Mouse (Mus musculus) right cerebral cortex, postnatal 36 days (tissue): ENCODE measurements around the gene Itpk1.
A peak's percentile ranks its signal among the peaks of the same experiment; 100 is the strongest.

ENCODE experiments used
- DNase-seq, 2 experiments: peaks; one replicate each; pipeline ENCODE4 v3.0.0; 2022; ENCODE audit warnings: low spot score in 2 of 2, mixed read lengths in 1 of 2

The Itpk1 gene

GRCm38 (mm10) chr12:102713153-102713865 lies 8.6 kb upstream of the Itpk1 start:
- no peak for DNase-seq

GRCm38 (mm10) chr12:102710851-102711375 lies 6.2 kb upstream of the Itpk1 start:
- no peak for DNase-seq

GRCm38 (mm10) chr12:102709896-102710295 lies 5.2 kb upstream of the Itpk1 start:
- no peak for DNase-seq

- no peak for DNase-seq
Observed at GRCm38 (mm10) chr12:102708220-102708619, 3.5 kb upstream of the Itpk1 start.

GRCm38 (mm10) chr12:102706833-102707463 lies 2.2 kb upstream of the Itpk1 start:
- no peak for DNase-seq

GRCm38 (mm10) chr12:102705906-102706640 lies 1.3 kb upstream of the Itpk1 start:
- no peak for DNase-seq

- peak; percentile 79 to 82 for DNase-seq
Observed at GRCm38 (mm10) chr12:102705216-102705871, 614 bp upstream of the Itpk1 start.

GRCm38 (mm10) chr12:102703921-102704408 lies 765 bp downstream of the Itpk1 start:
- no peak for DNase-seq

- DNase-seq: no peak
Observed at GRCm38 (mm10) chr12:102703441-102703840, 1.3 kb downstream of the Itpk1 start.

- no peak for DNase-seq
Observed at GRCm38 (mm10) chr12:102703111-102703412, 1.7 kb downstream of the Itpk1 start.

- peak; percentile 56 to 62 for DNase-seq
Observed at GRCm38 (mm10) chr12:102702356-102703110, 2.2 kb downstream of the Itpk1 start.

GRCm38 (mm10) chr12:102701691-102702207 lies 3.0 kb downstream of the Itpk1 start:
- DNase-seq: no peak

GRCm38 (mm10) chr12:102700453-102700852 lies 4.3 kb downstream of the Itpk1 start:
- no peak for DNase-seq

- DNase-seq: no peak
Observed at GRCm38 (mm10) chr12:102699156-102699555, 5.6 kb downstream of the Itpk1 start.

GRCm38 (mm10) chr12:102698089-102698684 lies 6.5 kb downstream of the Itpk1 start:
- no peak for DNase-seq

- no peak for DNase-seq
Observed at GRCm38 (mm10) chr12:102697381-102697780, 7.3 kb downstream of the Itpk1 start.

- DNase-seq: no peak
Observed at GRCm38 (mm10) chr12:102696635-102697354, 7.9 kb downstream of the Itpk1 start.

- DNase-seq: peak; percentile 85 to 88
Observed at GRCm38 (mm10) chr12:102695369-102696239, 9.1 kb downstream of the Itpk1 start.

GRCm38 (mm10) chr12:102691761-102692160 lies 13.0 kb downstream of the Itpk1 start:
- no peak for DNase-seq
